Mouse (Mus musculus): Measurements from ENCODE around the gene B020011L13Rik.
A peak's percentile ranks its signal among the peaks of the same experiment; 100 is the strongest.
"Not testable (repeated sequence)": the region's sequence is repeated elsewhere in the genome, so short reads cannot be mapped to it uniquely, and the experiment has no call there.

B020011L13Rik gene

DNA sequence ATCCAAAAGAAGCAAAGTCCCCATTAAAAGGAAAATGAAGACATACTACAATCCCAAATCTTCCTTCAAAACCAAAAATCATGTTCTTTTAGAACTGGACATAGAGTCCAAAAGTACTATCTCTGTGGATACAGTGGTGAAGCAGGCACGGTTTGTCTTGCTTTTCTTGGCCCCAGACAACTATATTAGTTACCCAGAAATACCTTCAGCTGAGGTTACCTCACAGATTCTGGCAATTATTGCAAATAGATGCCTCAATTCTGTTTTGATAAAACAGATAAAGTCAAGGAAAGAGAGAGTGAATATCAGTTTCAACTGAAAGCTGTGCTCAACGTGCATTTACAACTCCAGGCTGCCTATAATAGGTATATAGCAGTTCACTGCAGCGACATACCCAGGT, at the start of gene B020011L13Rik:
Gene B020011L13Rik (plus strand): TSS at position 301 of the 400 bp plus-strand sequence.
- DNase-seq (ENCODE audit: low read depth, low spot score), result not testable (repeated sequence)

DNA sequence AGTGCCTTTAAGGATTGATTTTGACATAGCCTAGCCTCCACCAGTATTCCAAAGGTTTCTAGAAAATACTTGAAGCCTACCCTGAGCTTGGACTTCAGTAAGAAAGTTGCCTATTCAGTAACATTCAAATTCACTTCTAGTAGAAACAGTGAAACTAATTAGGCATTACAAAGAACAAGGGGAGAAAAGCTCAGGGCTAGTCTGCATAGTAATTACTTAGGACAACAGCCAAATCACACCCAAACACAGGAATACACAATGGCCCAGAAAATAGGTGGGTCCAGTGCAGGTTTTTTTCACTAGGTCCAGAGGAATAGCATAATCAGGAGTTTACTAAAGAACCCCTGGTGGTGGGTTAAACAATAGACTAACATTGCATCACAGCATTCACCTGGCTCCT, 35.3 kb downstream of the B020011L13Rik start:
- DNase-seq (ENCODE audit: low read depth, low spot score), result not testable (repeated sequence)

DNA sequence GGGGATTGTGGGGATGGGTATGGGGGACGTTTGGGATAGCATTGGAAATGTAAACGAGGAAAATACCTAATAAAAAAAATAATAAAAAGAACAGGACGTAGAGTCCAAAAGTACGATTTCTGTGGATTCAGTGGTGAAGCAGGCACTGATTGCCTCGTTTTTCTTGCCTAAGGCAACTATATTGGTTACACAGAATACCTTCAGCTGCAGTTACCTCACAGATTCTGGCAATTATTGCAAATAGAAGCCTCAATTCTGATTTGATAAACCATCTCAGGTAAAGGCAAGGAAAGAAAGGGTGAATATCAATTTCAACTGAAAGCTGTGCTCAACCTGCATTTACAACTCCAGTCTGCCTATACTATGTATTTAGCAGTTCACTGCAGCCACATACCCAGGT, 48.8 kb downstream of the B020011L13Rik start, which contains the start of gene Gm28360:
Gene Gm28360 (plus strand): TSS at position 301 of the 400 bp plus-strand sequence.
- DNase-seq (ENCODE audit: low read depth, low spot score), result not testable (repeated sequence)

DNA sequence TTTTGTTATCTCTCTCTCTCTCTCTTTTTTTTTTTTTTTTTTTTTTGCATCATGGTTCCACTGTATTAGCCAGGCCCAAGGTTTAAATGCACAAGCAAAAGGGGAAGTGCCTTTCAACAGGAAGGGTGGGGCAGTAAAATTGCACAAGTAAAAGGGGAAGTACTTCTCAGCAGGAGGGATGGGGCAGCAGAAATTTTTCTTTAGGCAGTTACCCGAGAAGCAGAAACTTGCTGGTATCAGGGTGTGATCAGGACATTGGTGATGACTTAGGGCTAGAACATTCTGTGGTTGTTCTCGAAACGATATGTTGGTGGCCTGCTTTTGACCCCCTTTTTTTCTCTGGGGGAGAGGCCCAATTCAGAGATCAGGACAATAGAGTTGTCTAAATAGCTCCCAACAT, 70.8 kb downstream of the B020011L13Rik start:
- peak; percentile 2 for DNase-seq (ENCODE audit: low read depth, low spot score)

Measured in A20 (cell line).